Mouse (Mus musculus): ENCODE measurements at regions not wholly inside any gene's neighbourhood (a gene's known extent, or its start where the extent isn't known, plus 50 kb on each side); places are given as distances from the start of the nearest gene placed in this dataset.

DNA sequence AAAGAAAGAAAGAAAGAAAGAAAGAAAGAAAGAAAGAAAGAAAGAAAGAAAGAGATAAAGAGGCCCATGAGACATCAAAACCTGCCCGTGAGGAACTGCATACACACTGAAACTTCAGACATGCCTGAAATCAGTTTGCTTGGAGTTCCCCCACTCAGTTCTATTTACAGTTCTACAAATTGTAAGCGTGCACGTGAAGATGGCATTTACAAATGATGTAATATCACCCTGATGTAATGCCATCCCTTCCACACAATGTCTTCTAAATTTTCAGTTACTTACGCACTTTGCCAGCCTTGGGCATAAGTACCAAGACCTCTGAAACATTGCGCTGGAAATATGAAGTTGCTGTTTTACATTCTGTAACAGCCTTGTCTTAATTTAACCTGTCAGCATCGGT is 79.0 kb downstream of the Npy start:
- TF ChIP-seq CTCF (IDR thresholded peaks at IDR 0.05; ENCODE audit: control insufficient read depth, insufficient read depth, low read length): no peak
- no peak for TF ChIP-seq POLR2A (IDR thresholded peaks at IDR 0.05; ENCODE audit: borderline replicate concordance, control insufficient read depth, low read depth, low read length)

All from bone marrow, adult 2 months (tissue).